Mouse (Mus musculus): ENCODE data around the gene Senp8. TPM values are rescaled to one million over a fixed set of nuclear protein-coding genes. Genes with fewer than 3 reads are reported as not detected.

Senp8 gene
- polyA plus RNA-seq, 1 experiment from 2014 or later, result 10.2 TPM

DNA sequence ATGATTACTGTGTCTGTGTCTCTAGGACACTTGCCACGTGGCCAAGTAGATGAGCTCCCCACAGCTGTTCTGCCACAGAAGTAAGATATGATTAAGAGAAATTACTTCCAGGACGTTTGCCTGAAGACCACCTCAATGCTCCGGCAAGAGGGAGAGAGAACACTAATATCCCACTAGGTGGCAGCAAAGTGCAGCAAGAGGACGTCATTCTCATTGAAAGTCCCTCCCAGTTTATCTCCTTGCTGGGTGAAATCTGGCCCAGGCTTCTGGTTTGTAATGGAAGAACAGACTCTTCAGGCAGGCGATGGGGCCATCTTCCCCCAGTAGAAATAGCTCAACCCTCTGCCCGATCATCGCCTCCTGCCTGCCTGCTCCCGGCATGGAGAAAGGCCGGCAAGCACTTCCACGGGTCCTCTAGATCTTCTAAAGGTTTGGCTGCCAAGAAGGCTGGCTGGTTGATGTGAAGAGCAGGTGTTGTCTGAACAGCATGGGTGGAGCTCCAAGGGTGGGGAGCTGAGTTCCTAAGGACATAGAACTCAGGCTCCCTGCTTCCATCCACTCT, 27.3 kb downstream of the Senp8 start:
- peaks cover 16% of the 10 kb centered on the region for H3K4me1 ChIP-seq (replicated peaks; ENCODE audit: control insufficient read depth, insufficient read depth, low read length)
- WGBS, result 18% methylated on average over 10 of the region's 10 CpGs
- H3K27ac ChIP-seq (ENCODE audit: low read length), result peak overlapping the region; percentile 55; the same call in 1 of the 2 replicates
- H3K9me3 ChIP-seq (ENCODE audit: control insufficient read depth, low read length), result no peaks in the 10 kb centered on the region
- no peaks in the 10 kb centered on the region for H3K27me3 ChIP-seq (replicated peaks; ENCODE audit: control insufficient read depth, insufficient read depth, low read length)
- peak; percentile 86 for ATAC-seq
- H3K4me2 ChIP-seq (ENCODE audit: low read length), result peak overlapping the region; percentile 51
- H3K36me3 ChIP-seq (ENCODE audit: control insufficient read depth, insufficient read depth), result no peaks in the 10 kb centered on the region
- peak overlapping the region; percentile 18 for H3K4me3 ChIP-seq (replicated peaks; ENCODE audit: low read length)
- H3K9ac ChIP-seq (replicated peaks; ENCODE audit: low read depth, low read length), result no peak overlapping the region; the same call in 1 of the 2 replicates

DNA sequence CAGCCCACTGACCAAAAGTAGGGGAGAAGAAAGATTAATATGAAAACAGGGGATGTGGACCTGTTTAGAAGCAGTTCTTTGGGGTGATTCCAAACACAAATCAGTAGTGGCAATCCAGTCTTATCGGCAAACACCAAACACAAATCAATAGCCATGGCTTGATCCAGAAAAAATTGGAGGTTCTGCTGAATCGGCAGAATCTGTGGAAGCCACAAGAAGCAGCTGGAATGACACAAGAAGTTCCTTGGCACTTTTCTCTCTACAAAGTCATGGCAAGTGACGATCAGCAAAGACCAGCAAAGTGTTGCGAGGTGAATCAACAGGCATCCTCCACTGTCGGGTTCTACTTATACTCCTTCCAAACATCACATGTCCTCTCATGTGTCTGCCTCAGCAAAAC, 29.4 kb downstream of the Senp8 start:
- no peak for ATAC-seq
- no peak overlapping the region for H3K9ac ChIP-seq (replicated peaks; ENCODE audit: low read depth, low read length)
- H3K36me3 ChIP-seq (ENCODE audit: control insufficient read depth, insufficient read depth), result no peaks in the 10 kb centered on the region
- no peaks in the 10 kb centered on the region for H3K9me3 ChIP-seq (ENCODE audit: control insufficient read depth, low read length)
- WGBS, result 90% methylated on average over 5 of the region's 5 CpGs
- no peaks in the 10 kb centered on the region for H3K27me3 ChIP-seq (replicated peaks; ENCODE audit: control insufficient read depth, insufficient read depth, low read length)
- H3K4me1 ChIP-seq (replicated peaks; ENCODE audit: control insufficient read depth, insufficient read depth, low read length), result peaks cover 16% of the 10 kb centered on the region
- no peak overlapping the region for H3K4me3 ChIP-seq (replicated peaks; ENCODE audit: low read length)
- no peak overlapping the region for H3K4me2 ChIP-seq (ENCODE audit: low read length)
- no peak overlapping the region for H3K27ac ChIP-seq (ENCODE audit: low read length)

- no peak overlapping the region for H3K4me3 ChIP-seq (replicated peaks; ENCODE audit: low read length)
- 83% methylated on average over 4 of the region's 4 CpGs for WGBS
- no peaks in the 10 kb centered on the region for H3K27me3 ChIP-seq (replicated peaks; ENCODE audit: control insufficient read depth, insufficient read depth, low read length)
- ATAC-seq, result no peak
- H3K4me2 ChIP-seq (ENCODE audit: low read length), result no peak overlapping the region
- peaks cover 1% of the 10 kb centered on the region for H3K4me1 ChIP-seq (replicated peaks; ENCODE audit: control insufficient read depth, insufficient read depth, low read length)
- no peaks in the 10 kb centered on the region for H3K9me3 ChIP-seq (ENCODE audit: control insufficient read depth, low read length)
- H3K36me3 ChIP-seq (ENCODE audit: control insufficient read depth, insufficient read depth), result no peaks in the 10 kb centered on the region
- no peak overlapping the region for H3K27ac ChIP-seq (ENCODE audit: low read length)
- H3K9ac ChIP-seq (replicated peaks; ENCODE audit: low read depth, low read length), result no peak overlapping the region
Measured at GRCm38 (mm10) chr9:59718237-59718636, 32.3 kb downstream of the Senp8 start.

DNA sequence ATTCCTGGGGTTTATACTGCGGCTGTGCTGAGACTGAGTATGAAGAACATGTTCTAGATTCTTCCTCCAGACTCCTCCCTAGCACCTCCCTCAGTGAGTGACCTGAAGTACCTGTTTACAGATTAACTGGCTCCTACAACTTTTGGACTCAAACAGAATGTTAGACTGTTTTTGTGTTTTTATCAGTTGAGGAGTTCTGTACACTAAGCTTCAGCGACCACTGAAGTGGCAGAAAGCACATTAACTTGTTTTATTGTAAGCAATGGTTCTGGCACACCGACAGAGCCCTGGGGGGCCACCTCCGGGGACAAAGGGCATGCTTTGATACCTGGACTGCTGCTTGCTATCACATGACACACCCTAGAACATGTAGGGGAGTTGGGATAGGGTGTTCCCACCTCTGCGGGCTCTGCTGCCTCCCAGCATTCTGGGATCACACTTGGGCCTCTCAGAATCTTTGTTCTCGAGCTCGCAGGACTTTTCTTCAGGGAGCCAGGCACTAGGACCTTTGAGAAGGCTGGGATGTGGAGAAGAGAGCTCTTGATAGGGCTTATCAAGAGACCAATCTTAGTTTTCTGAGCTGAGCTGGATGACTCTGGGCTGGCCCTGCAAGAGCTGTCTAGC, 34.1 kb downstream of the Senp8 start:
- Histone ChIP-seq H3K9ac (replicated peaks; ENCODE audit: low read depth, low read length) (no peak overlapping the region), H3K27me3 (replicated peaks; ENCODE audit: control insufficient read depth, insufficient read depth, low read length) (no peaks in the 10 kb centered on the region), H3K27ac (ENCODE audit: low read length) (no peak overlapping the region), H3K4me2 (ENCODE audit: low read length) (no peak overlapping the region), H3K4me3 (replicated peaks; ENCODE audit: low read length) (no peak overlapping the region), H3K36me3 (ENCODE audit: control insufficient read depth, insufficient read depth) (no peaks in the 10 kb centered on the region), H3K9me3 (ENCODE audit: control insufficient read depth, low read length) (no peaks in the 10 kb centered on the region), H3K4me1 (replicated peaks; ENCODE audit: control insufficient read depth, insufficient read depth, low read length) (no peaks in the 10 kb centered on the region)
- 71% methylated on average over 7 of the region's 7 CpGs for WGBS
- no peak for ATAC-seq

DNA sequence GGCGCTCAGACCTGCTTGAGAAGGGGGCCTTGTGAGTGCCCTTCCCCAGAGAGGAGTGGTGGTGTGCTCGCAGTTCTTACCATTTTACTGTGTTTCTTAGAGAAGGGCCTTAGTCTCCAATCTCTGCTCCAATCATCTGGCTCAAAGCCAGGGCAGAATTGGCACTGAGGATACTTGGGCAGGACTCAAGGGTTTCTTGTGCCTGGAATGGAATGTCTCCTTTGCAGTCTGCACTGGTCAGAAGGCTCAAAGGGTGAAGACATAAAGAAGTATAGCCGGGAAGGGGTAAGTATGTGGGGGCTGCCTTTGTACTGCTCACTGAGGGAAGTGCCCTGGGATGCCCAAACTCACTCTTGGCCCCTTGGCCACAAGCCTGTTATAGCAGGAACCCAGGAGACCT, 41.3 kb downstream of the Senp8 start:
- Histone ChIP-seq H3K27me3 (replicated peaks; ENCODE audit: control insufficient read depth, insufficient read depth, low read length) (no peaks in the 10 kb centered on the region), H3K27ac (ENCODE audit: low read length) (no peak overlapping the region), H3K9me3 (ENCODE audit: control insufficient read depth, low read length) (no peaks in the 10 kb centered on the region), H3K9ac (replicated peaks; ENCODE audit: low read depth, low read length) (no peak overlapping the region), H3K4me2 (ENCODE audit: low read length) (no peak overlapping the region), H3K4me1 (replicated peaks; ENCODE audit: control insufficient read depth, insufficient read depth, low read length) (no peaks in the 10 kb centered on the region), H3K36me3 (ENCODE audit: control insufficient read depth, insufficient read depth) (no peaks in the 10 kb centered on the region), H3K4me3 (replicated peaks; ENCODE audit: low read length) (no peak overlapping the region)
- ATAC-seq, result no peak
- 64% methylated on average over 3 of the region's 3 CpGs for WGBS

DNA sequence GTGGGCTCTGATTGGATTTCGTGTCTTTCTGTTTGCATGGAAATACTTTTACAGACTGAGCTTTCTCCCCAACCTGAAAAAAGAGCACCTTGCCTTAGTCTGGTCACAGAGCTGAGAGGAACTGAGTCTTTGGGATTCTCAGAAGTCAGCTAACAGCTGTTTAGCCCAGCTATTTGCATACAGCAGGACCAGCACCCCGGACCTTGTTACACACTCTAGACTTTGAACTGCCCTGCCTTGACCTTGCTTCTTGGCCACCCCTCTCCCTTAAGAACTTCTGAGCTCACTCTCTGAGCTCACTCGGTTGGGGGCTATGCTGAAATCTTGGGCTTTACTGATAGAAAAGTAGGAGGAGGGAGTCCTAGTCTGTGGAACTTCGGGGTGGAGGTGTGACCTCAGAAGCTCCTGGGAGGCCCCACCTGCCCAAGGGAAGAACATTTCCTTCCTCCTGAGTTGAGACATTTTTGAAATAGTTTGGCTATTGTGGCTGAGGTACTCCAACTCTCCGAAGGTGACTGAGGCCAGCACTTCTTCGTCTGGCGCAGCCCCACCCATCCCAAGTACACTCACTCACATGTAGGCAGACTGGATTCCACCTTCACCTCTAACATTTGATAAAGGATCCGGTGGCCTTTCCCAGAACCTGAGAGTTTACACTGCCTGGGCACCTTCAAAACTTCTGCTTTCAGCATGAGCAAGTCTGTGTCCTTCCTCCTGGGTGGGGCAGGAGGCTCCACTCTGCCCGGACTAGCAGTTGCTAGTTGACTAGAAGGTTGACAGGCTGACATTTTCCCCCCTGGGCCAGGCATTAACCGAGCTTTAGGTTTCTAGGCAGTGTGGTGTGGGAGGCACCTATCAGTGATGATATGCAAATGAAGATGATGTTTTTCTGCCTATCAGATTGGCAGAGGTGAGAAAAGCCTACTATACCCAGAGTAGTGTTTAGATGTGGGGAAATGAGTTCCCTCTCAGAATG, 43.4 kb downstream of the Senp8 start:
- WGBS, result 65% methylated on average over 10 of the region's 10 CpGs

DNA sequence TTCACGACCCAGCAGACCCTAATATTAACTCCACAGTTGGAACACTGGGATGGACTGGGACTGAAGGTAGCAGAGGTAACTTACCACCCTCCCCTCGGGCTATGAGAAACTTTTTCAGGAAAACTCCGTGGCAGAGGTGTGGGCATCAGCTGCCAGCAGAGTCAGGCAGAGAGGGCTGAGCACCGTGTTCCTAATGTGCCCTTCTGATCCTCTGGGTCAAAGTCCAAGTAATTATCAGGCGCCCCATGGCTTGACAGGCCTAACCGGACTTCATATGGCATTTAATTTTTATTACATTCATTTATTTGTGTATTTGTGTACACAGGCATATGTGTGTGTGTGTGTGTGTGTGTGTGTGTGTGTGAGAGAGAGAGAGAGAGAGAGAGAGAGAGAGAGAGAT, 47.4 kb downstream of the Senp8 start:
- no peak overlapping the region for H3K4me3 ChIP-seq (replicated peaks; ENCODE audit: low read length)

More for the DNA sequence above, 43.4 kb downstream of the Senp8 start:
- no peaks in the 10 kb centered on the region for H3K27me3 ChIP-seq (replicated peaks; ENCODE audit: control insufficient read depth, insufficient read depth, low read length)
- H3K27ac ChIP-seq (ENCODE audit: low read length), result no peak overlapping the region
- H3K9ac ChIP-seq (replicated peaks; ENCODE audit: low read depth, low read length), result no peak overlapping the region
- no peaks in the 10 kb centered on the region for H3K36me3 ChIP-seq (ENCODE audit: control insufficient read depth, insufficient read depth)
- no peaks in the 10 kb centered on the region for H3K4me1 ChIP-seq (replicated peaks; ENCODE audit: control insufficient read depth, insufficient read depth, low read length)
- H3K4me2 ChIP-seq (ENCODE audit: low read length), result no peak overlapping the region
- no peaks in the 10 kb centered on the region for H3K9me3 ChIP-seq (ENCODE audit: control insufficient read depth, low read length)
- no peak overlapping the region for H3K4me3 ChIP-seq (replicated peaks; ENCODE audit: low read length)
- no peak for ATAC-seq

DNA sequence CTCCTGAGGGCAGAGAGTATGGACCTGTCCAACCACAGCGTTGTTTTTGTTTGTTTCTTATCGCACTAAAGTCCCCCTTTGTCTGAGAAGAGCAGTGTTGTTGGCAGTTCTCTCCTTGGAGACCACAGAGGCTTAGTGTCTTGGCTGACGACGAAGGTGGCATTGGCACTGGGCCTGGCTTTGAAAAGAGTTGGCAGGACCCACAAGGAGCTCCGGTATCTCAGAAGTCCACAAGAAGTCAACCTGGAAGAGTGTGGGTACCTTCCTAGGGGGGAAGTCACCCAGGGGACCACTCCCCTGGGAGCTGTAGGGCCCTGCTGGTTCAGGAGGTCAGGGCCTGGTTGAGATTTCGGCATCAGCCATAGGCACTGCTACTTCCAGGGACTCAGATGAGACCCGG, 49.4 kb downstream of the Senp8 start:
- ATAC-seq, result no peak
- WGBS, result 65% methylated on average over 7 of the region's 7 CpGs
- Histone ChIP-seq H3K27ac (ENCODE audit: low read length) (no peak overlapping the region), H3K4me3 (replicated peaks; ENCODE audit: low read length) (no peak overlapping the region), H3K27me3 (replicated peaks; ENCODE audit: control insufficient read depth, insufficient read depth, low read length) (no peaks in the 10 kb centered on the region), H3K9me3 (ENCODE audit: control insufficient read depth, low read length) (no peaks in the 10 kb centered on the region), H3K9ac (replicated peaks; ENCODE audit: low read depth, low read length) (no peak overlapping the region), H3K36me3 (ENCODE audit: control insufficient read depth, insufficient read depth) (no peaks in the 10 kb centered on the region), H3K4me2 (ENCODE audit: low read length) (no peak overlapping the region), H3K4me1 (replicated peaks; ENCODE audit: control insufficient read depth, insufficient read depth, low read length) (no peaks in the 10 kb centered on the region)

More for the DNA sequence above, 47.4 kb downstream of the Senp8 start:
- Histone ChIP-seq H3K27ac (ENCODE audit: low read length) (no peak overlapping the region), H3K36me3 (ENCODE audit: control insufficient read depth, insufficient read depth) (no peaks in the 10 kb centered on the region), H3K9ac (replicated peaks; ENCODE audit: low read depth, low read length) (no peak overlapping the region), H3K9me3 (ENCODE audit: control insufficient read depth, low read length) (no peaks in the 10 kb centered on the region), H3K4me2 (ENCODE audit: low read length) (no peak overlapping the region), H3K27me3 (replicated peaks; ENCODE audit: control insufficient read depth, insufficient read depth, low read length) (no peaks in the 10 kb centered on the region), H3K4me1 (replicated peaks; ENCODE audit: control insufficient read depth, insufficient read depth, low read length) (no peaks in the 10 kb centered on the region)
- ATAC-seq, result no peak
- 77% methylated on average over 6 of the region's 6 CpGs for WGBS

GRCm38 (mm10) chr9:59696381-59696780, 54.1 kb downstream of the Senp8 start:
- peaks cover 15% of the 10 kb centered on the region for H3K4me1 ChIP-seq (replicated peaks; ENCODE audit: control insufficient read depth, insufficient read depth, low read length)
- no peaks in the 10 kb centered on the region for H3K36me3 ChIP-seq (ENCODE audit: control insufficient read depth, insufficient read depth)
- no peaks in the 10 kb centered on the region for H3K9me3 ChIP-seq (ENCODE audit: control insufficient read depth, low read length)
- ATAC-seq, result no peak
- no peak overlapping the region for H3K4me3 ChIP-seq (replicated peaks; ENCODE audit: low read length)
- 84% methylated on average over 3 of the region's 3 CpGs for WGBS
- H3K27me3 ChIP-seq (replicated peaks; ENCODE audit: control insufficient read depth, insufficient read depth, low read length), result no peaks in the 10 kb centered on the region
- no peak overlapping the region for H3K9ac ChIP-seq (replicated peaks; ENCODE audit: low read depth, low read length)
- no peak overlapping the region for H3K4me2 ChIP-seq (ENCODE audit: low read length)
- no peak overlapping the region for H3K27ac ChIP-seq (ENCODE audit: low read length)

Measured in forebrain, embryonic 16.5 days (tissue).